Mouse (Mus musculus): ENCODE measurements at regions not wholly inside any gene's neighbourhood (a gene's known extent, or its start where the extent isn't known, plus 50 kb on each side); places are given as distances from the start of the nearest gene placed in this dataset.
"Not testable (repeated sequence)": the region's sequence is repeated elsewhere in the genome, so short reads cannot be mapped to it uniquely, and the experiment has no call there.

DNA sequence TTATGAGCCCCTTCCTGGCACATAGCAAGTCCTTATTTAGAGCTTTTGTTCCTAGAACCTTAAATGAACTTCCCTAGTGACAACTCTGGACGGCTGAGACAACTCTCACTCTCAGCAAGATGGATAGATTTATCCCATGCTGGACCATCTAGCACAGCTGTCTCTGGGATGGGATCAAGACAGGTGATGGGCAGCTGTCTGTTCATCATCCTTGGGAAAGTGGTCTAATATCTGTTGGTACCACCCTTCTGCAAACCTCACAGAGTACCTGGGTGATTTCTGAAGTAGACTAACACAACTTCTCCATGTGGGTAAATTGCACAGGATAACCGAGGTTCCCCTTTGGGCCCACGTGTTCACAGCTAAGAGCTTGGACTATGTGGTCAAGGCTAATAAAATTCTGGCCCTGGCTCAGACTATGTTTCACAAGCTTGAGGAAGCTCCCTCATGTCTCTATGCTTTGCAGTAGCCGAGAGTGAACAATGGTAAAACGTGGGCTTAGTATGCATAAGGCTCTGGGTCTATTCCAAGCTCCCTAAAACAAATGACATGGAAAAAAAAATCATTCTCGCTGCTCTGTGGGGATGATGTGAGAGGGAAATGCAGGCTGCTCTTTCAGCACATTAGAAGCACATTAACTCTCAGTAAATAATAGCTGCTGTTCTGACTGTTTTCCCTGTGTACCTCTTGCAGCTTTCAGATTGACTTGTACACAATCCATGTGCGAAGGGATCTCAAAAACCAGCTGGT, 135.1 kb upstream of the 1700056E22Rik start:
- Histone ChIP-seq H3K4me1 (ENCODE audit: control insufficient read depth in 1 of 2, insufficient read depth in 2 of 2, low read length in 2 of 2) (no peaks in the 10 kb centered on the region), H3K27me3 (ENCODE audit: control insufficient read depth in 1 of 2, insufficient read depth in 2 of 2, low read length in 2 of 2) (no peaks in the 10 kb centered on the region), H3K4me3 (ENCODE audit: control insufficient read depth in 1 of 2, insufficient read depth in 1 of 2, low read depth in 2 of 2, low read length in 2 of 2) (no peak overlapping the region), H3K79me2 (ENCODE audit: control insufficient read depth, insufficient read depth, low read length, poor library complexity) (no peaks in the 10 kb centered on the region), H3K27ac (ENCODE audit: control insufficient read depth, low read depth, low read length) (no peak overlapping the region), H3K36me3 (ENCODE audit: control insufficient read depth in 1 of 2, insufficient read depth in 2 of 2, low read length in 2 of 2) (no peaks in the 10 kb centered on the region), H3K9ac (ENCODE audit: control insufficient read depth, low read depth, low read length, poor library complexity, severe bottlenecking) (no peak overlapping the region), H3K9me3 (replicated peaks; ENCODE audit: insufficient read depth, low read length) (no peaks in the 10 kb centered on the region)
- TF ChIP-seq MYB (IDR thresholded peaks at IDR 0.05; ENCODE audit: low read depth, low read length) (no peak), MAX (IDR thresholded peaks at IDR 0.05; ENCODE audit: low read length) (no peak), CHD2 (IDR thresholded peaks at IDR 0.05; ENCODE audit: low read length) (no peak)
- no peak for DNase-seq (ENCODE audit: low read depth, low spot score)

DNA sequence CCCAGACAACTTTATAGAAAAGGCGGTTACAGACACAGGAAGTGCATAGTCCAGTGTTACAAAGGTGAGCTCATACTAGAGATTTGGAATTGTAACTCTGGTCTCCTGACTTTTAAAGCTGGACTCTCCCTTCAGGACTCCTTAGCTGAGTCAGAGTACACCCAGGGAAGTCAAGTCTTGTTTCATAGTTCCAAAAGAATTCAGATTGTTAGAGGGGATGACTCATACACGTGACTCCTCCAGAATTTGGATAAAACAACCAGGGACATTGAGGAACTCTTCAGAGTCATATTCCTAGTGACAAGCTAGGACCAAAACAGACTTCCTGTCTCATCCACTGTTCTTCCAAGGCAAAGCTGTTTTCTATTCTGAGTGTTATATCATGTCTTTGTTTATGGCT, 132.8 kb upstream of the 1700056E22Rik start:
- Histone ChIP-seq H3K4me1 (ENCODE audit: control insufficient read depth in 1 of 2, insufficient read depth in 2 of 2, low read length in 2 of 2) (no peaks in the 10 kb centered on the region), H3K4me3 (ENCODE audit: control insufficient read depth in 1 of 2, insufficient read depth in 1 of 2, low read depth in 2 of 2, low read length in 2 of 2) (no peak overlapping the region), H3K9ac (ENCODE audit: control insufficient read depth, low read depth, low read length, poor library complexity, severe bottlenecking) (no peak overlapping the region), H3K9me3 (replicated peaks; ENCODE audit: insufficient read depth, low read length) (no peaks in the 10 kb centered on the region), H3K36me3 (ENCODE audit: control insufficient read depth in 1 of 2, insufficient read depth in 2 of 2, low read length in 2 of 2) (no peaks in the 10 kb centered on the region), H3K79me2 (ENCODE audit: control insufficient read depth, insufficient read depth, low read length, poor library complexity) (no peaks in the 10 kb centered on the region), H3K27ac (ENCODE audit: control insufficient read depth, low read depth, low read length) (no peak overlapping the region), H3K27me3 (ENCODE audit: control insufficient read depth in 1 of 2, insufficient read depth in 2 of 2, low read length in 2 of 2) (no peaks in the 10 kb centered on the region)
- no peak for DNase-seq (ENCODE audit: low read depth, low spot score)
- TF ChIP-seq MYC (IDR thresholded peaks at IDR 0.05; ENCODE audit: low read depth, low read length) (no peak), ZMIZ1 (IDR thresholded peaks at IDR 0.05; ENCODE audit: low read depth, low read length) (no peak), SMC3 (IDR thresholded peaks at IDR 0.05; ENCODE audit: low read depth, low read length) (no peak), SIN3A (IDR thresholded peaks at IDR 0.05; ENCODE audit: low read length) (no peak), USF2 (IDR thresholded peaks at IDR 0.05; ENCODE audit: borderline replicate concordance in 1 of 2, insufficient read depth in 1 of 2, low read depth in 1 of 2, low read length in 2 of 2) (no peak), JUND (IDR thresholded peaks at IDR 0.05; ENCODE audit: low read depth, low read length) (no peak), MAFK (IDR thresholded peaks at IDR 0.05; ENCODE audit: borderline replicate concordance, low read depth, low read length) (no peak), CHD1 (IDR thresholded peaks at IDR 0.05; ENCODE audit: low read depth, low read length) (no peak), ZKSCAN1 (IDR thresholded peaks at IDR 0.05; ENCODE audit: low read depth, low read length) (no peak), UBTF (IDR thresholded peaks at IDR 0.05; ENCODE audit: borderline replicate concordance, insufficient read depth, low read depth, low read length) (no peak), CTCF (IDR thresholded peaks at IDR 0.05 in 2 of 3, conservative IDR thresholded peaks at IDR 0.05 in 1 of 3; ENCODE audit: control insufficient read depth in 1 of 3, insufficient read depth in 1 of 3, low read depth in 2 of 3, low read length in 3 of 3, poor library complexity in 1 of 3, severe bottlenecking in 1 of 3) (no peak), TBP (IDR thresholded peaks at IDR 0.05; ENCODE audit: low read depth, low read length) (no peak), GABPA (IDR thresholded peaks at IDR 0.05; ENCODE audit: low read depth, low read length) (no peak), RAD21 (IDR thresholded peaks at IDR 0.05; ENCODE audit: low read depth, low read length) (no peak), USF1 (IDR thresholded peaks at IDR 0.05; ENCODE audit: low read depth, low read length) (no peak), CHD2 (IDR thresholded peaks at IDR 0.05; ENCODE audit: low read length) (no peak), MEF2A (IDR thresholded peaks at IDR 0.05; ENCODE audit: extremely low read depth, insufficient replicate concordance, low read depth, low read length, poor library complexity, severe bottlenecking) (no peak), BHLHE40 (IDR thresholded peaks at IDR 0.05; ENCODE audit: borderline replicate concordance, low read depth, low read length) (no peak), E2F4 (IDR thresholded peaks at IDR 0.05; ENCODE audit: borderline replicate concordance, low read depth, low read length) (no peak), ELF1 (IDR thresholded peaks at IDR 0.05; ENCODE audit: low read depth, low read length) (no peak)

DNA sequence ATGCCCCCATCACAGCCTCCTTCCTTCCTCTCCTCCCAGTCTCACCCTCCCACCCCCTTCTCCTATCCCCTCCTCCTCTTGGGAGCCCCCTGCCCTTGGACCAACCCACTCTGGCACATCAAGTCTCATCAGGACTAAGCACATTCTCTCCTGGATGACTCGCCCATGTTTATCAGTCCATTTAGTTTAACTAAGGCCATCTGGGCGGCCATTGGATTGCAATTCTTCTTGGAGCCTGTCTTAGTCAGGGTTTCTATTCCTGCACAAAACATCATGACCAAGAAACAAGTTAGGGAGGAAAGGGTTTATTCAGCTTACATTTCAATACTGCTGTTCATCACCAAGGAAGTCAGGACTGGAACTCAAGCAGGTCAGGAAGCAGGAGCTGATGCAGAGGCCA, 128.4 kb upstream of the 1700056E22Rik start:
- not testable (repeated sequence) for H3K4me3 ChIP-seq (ENCODE audit: control insufficient read depth in 1 of 2, insufficient read depth in 1 of 2, low read depth in 2 of 2, low read length in 2 of 2)

More for the DNA sequence above, 128.4 kb upstream of the 1700056E22Rik start:
- H3K9ac ChIP-seq (ENCODE audit: control insufficient read depth, low read depth, low read length, poor library complexity, severe bottlenecking); H3K4me1 ChIP-seq (ENCODE audit: control insufficient read depth in 1 of 2, insufficient read depth in 2 of 2, low read length in 2 of 2); H3K36me3 ChIP-seq (ENCODE audit: control insufficient read depth in 1 of 2, insufficient read depth in 2 of 2, low read length in 2 of 2); H3K27ac ChIP-seq (ENCODE audit: control insufficient read depth, low read depth, low read length); H3K27me3 ChIP-seq (ENCODE audit: control insufficient read depth in 1 of 2, insufficient read depth in 2 of 2, low read length in 2 of 2); H3K9me3 ChIP-seq (replicated peaks; ENCODE audit: insufficient read depth, low read length); H3K79me2 ChIP-seq (ENCODE audit: control insufficient read depth, insufficient read depth, low read length, poor library complexity); DNase-seq (ENCODE audit: low read depth, low spot score): not testable (repeated sequence)

Measured in MEL (cell line).